Mouse (Mus musculus): Measurements from ENCODE around the gene Sytl1. TPM values are rescaled to one million over a fixed set of nuclear protein-coding genes. Genes with fewer than 3 reads are reported as not detected.
A peak's percentile ranks its signal among the peaks of the same experiment; 100 is the strongest.

Sytl1 gene
- total RNA-seq, 2 experiments from 2014 or later, result 0.58 to 0.59 TPM

DNA sequence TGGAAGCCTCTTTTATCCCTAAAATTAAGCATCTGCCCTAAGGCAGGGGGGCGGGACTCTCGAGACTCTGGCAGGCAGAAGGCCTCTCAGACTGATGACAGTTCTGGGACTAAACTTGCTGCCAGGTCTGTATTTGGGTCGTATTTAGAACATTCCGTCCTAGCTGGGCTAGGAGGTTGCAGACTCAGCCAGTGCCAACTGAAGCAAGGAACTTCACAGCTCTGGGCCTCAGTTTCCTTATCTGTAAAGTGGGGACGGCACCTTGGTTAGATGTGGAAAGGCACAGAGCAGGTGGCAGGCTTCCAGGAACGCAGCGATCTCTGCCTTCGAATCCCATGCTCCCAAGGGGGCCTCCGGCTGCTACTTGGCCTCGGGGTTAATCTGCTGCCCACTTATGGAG, 36.8 kb downstream of the Sytl1 start:
- intact Hi-C loops (cut with DNase I), result no loop called here
- no peak for DNase-seq (ENCODE audit: extremely low spot score in 1 of 2, low spot score in 2 of 2)

GRCm38 (mm10) chr4:133223875-133224274, 39.0 kb downstream of the Sytl1 start:
- intact Hi-C loops (cut with DNase I), result no loop called here
- no peak for DNase-seq (ENCODE audit: extremely low spot score in 1 of 2, low spot score in 2 of 2)

DNA sequence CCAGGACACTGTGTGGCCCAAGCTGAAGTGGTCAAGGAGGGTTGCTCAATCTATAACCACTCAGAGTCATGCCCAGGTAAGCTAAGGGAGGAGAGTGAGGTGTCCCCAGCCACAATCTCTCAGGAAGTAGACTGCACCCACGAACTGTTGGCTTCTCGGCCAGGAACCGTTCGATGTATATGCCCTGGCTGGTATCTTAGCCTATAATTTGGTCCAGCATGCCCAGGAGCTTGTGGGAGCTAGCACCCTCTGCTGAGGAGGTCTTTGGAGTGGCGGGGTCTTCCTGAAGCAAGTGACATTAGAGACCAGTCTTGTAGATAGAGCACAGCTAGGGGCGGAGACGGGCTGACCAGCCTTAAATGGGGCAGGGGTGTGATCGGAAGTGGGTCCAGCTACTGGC, 41.2 kb downstream of the Sytl1 start:
- DNase-seq (ENCODE audit: extremely low spot score in 1 of 2, low spot score in 2 of 2), result no peak
- intact Hi-C loops (cut with DNase I), result no loop called here

GRCm38 (mm10) chr4:133220656-133221055, 42.3 kb downstream of the Sytl1 start:
- no peak for DNase-seq (ENCODE audit: extremely low spot score in 1 of 2, low spot score in 2 of 2)
- intact Hi-C loops (cut with DNase I), result no loop called here

- intact Hi-C loops (cut with DNase I), result loop anchor here (10.0 kb wide), 1 partner anchor 274 kb away; no protein-coding TSS in a partner anchor
- no peak for DNase-seq (ENCODE audit: extremely low spot score in 1 of 2, low spot score in 2 of 2)
Observed at GRCm38 (mm10) chr4:133218745-133219144, 44.2 kb downstream of the Sytl1 start.

DNA sequence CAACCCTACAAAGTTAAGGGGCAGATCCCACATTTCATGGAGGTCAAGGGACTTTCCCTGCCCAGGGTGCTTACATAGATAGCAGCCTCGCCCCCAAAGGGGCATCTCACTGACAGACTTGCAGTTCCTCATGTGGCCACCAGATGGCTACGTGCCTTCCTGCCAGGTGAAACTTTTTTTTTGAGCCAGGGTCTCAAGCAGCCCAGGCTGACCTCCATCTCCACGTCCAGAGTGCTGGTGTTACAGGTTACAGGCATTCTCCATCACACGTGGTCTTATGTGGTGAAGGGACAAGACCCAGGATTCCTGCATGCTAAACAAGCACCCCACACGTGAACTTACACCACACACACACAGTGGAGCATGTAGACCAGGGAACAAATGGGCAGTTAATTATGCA, 45.3 kb downstream of the Sytl1 start:
- intact Hi-C loops (cut with DNase I), result loop anchor here (10.0 kb wide), 1 partner anchor 273 kb away; no protein-coding TSS in a partner anchor
- peak in 1 of 2 experiments; percentile 67 for DNase-seq (ENCODE audit: extremely low spot score in 1 of 2, low spot score in 2 of 2)

DNA sequence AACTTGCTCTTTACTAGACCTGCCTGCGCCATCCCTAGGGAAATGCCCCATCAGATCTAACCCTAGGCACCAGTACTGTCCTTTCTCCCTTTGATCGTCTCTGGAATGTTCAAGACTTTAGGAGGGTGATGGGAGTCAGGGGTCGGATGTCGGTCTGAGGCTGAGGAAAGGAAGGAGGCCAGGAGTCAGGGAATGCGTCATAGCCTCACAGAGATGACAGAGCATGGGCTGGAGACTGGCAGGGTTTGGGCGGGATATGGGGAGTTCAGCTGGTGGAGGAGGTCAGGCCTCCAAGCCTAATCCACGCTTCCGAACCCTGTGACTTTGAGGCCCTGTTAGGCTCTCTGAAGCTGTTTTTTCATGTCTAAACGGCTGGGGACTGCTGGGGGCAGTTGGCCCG, 49.3 kb downstream of the Sytl1 start:
- intact Hi-C loops (cut with DNase I), result loop anchor here (5.0 to 10.0 kb wide), 3 partner anchors 84 to 269 kb away; partner anchors contain the start of gene Ahdc1
- DNase-seq (ENCODE audit: extremely low spot score in 1 of 2, low spot score in 2 of 2), result no peak

DNA sequence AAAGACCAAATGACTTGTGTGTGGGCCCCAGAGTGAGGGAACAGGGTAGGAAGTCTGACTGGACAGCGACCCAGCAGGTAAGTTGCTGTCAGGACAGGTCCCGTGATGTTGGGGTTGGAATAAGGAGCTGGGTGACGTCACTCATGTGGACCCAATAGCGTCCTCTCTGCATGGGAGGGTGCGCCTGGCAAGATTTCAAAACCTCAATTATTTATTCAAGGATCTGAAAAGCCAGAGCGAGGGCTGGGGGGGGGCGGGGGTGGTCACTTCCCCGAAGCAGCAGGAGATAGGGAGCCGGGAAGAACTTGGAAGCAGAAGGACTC, 49.7 kb downstream of the Sytl1 start:
- DNase-seq (ENCODE audit: extremely low spot score in 1 of 2, low spot score in 2 of 2), result no peak
- intact Hi-C loops (cut with DNase I), result loop anchor here (5.0 to 10.0 kb wide), 3 partner anchors 84 to 268 kb away; partner anchors contain the start of gene Ahdc1

DNA sequence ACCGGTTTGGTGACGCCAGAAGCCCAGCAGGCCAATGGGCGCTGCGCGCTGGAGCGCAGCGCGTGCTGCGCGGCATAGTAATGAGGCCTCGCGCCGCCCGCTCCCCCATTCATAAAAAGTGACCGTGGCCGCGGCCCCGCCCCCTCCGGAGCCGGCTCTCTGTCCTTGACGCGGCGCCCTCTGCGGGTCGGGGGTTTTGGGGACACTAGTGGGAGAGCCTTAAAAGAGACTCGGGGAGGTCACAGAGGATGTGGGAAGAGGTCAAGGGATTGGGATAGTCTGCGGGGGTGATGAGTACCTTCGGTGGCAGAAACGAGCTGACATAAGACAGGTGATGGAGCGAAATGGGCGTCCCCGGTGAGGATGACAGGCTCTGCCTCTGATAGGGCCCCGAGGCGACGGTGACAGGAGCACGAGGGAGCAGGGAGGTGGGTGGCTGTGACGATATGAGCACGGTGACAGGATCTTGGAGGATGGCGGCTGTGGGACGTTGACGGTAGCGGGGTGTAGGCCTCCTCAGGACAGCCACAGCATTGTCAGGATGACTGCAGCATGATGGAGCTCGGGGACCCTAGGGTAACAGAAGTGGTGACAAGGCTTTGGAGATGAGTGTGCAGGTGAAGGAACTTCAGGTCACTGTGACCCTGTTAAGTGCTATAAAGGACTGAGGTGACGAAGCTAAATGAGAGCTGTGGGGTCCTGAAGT, 50.2 kb downstream of the Sytl1 start:
- peak; percentile 55 to 89 for DNase-seq (ENCODE audit: extremely low spot score in 1 of 2, low spot score in 2 of 2)
- intact Hi-C loops (cut with DNase I), result loop anchor here (5.0 to 10.0 kb wide), 3 partner anchors 85 to 268 kb away; partner anchors contain the start of gene Ahdc1

DNA sequence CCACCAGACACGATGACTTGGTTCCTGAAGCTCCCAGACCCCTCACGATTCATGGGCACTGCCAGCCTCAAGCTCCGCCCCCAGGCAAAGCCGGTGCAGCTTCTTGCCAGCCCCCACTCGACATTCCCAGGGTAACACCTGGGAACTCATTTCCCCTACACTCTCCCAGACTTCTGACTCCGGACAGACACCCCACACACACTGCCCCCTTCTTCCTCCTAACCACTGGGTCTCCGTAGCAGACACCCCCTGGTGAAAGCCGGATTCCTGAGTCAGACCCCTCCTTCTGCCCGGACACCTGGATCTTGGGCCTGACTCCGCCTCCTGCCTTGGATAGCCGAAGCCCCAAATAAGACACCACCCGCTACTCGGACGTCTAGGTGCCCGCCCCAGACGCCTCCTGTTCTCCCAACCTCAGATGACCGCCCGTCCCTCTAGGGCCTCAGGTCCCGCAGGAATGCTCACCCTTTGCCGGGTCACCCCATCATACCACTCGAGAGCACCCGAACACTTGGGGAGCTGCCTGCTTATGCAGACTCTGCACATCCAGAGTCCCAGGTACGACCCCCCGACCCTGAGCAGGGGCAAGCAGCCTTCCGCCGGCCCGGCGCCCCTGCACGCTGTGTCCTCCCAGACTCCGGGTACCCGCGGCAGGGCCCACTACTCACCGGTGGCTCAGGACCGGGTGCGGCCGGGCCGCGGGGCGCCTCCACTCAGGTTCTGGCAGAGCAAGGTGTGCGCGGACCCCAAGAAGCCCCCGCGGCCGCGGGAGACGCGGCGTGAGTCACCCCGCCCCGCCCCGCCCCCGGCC, 51.0 kb downstream of the Sytl1 start, which contains the start of the genes Cd164l2 and Gpr3:
Gene Cd164l2, plus strand, starts transcription at position 381 of the 811 bp plus-strand sequence.
Gene Gpr3, minus strand, starts transcription at position 786 of the 811 bp plus-strand sequence.
- DNase-seq (ENCODE audit: extremely low spot score in 1 of 2, low spot score in 2 of 2), result no peak

GRCm38 (mm10) chr4:133210788-133211390, 52.0 kb downstream of the Sytl1 start:
- intact Hi-C loops (cut with DNase I), result loop anchor here (5.0 to 10.0 kb wide), 3 partner anchors 86 to 266 kb away; partner anchors contain the start of gene Ahdc1
- no peak for DNase-seq (ENCODE audit: extremely low spot score in 1 of 2, low spot score in 2 of 2)

More for the DNA sequence above, 51.0 kb downstream of the Sytl1 start, which contains the start of the genes Cd164l2 and Gpr3:
- intact Hi-C loops (cut with DNase I), result loop anchor here (5.0 to 10.0 kb wide), 3 partner anchors 85 to 267 kb away; partner anchors contain the start of gene Ahdc1

- intact Hi-C loops (cut with DNase I), result loop anchor here (5.0 to 10.0 kb wide), 3 partner anchors 87 to 265 kb away; partner anchors contain the start of gene Ahdc1
- DNase-seq (ENCODE audit: extremely low spot score in 1 of 2, low spot score in 2 of 2), result no peak
Observed at GRCm38 (mm10) chr4:133210023-133210787, 52.7 kb downstream of the Sytl1 start.

DNA sequence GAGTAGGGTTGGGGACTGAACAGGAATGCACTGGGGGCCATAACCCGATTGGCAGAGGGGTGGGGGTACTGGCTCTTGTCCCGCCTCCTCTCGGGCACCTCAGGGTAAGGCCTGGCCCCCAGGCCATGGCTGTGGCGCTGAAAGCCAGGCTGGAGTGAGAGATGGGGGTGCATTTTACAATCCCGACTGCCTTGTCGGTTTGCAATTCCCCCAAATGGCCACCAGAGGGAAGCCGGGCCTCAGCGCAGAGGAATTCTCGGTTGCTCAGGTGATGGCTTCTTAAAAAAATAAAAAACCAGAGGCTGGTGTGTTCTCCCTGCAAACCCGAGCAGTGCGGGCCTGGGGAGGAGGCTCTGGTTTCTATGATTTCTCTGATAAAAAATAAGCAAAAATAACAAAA, 53.5 kb downstream of the Sytl1 start:
- intact Hi-C loops (cut with DNase I), result no loop called here
- no peak for DNase-seq (ENCODE audit: extremely low spot score in 1 of 2, low spot score in 2 of 2)

GRCm38 (mm10) chr4:133204379-133204778, 58.5 kb downstream of the Sytl1 start:
- DNase-seq (ENCODE audit: extremely low spot score in 1 of 2, low spot score in 2 of 2), result no peak
- intact Hi-C loops (cut with DNase I), result no loop called here

DNA sequence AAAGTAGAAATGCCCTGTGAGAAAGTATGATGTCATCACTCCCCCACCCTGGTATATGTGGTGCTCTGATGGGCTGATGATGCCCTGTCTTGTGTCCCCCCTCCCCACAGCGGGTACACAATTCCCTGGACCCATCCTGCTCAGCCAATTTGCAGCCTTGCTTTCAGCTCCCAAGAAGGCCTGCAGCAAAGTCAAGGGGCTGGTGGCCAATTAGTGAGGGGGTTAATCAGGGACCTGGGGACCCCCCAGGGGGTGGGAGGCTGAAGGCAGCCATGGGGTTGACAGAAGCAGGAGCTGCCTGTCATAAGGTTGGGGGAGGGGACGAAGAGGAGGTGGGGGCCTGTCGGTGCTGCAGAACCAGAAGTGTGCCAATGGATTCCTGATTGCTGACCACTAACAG, 59.3 kb downstream of the Sytl1 start:
- DNase-seq (ENCODE audit: extremely low spot score in 1 of 2, low spot score in 2 of 2), result no peak
- intact Hi-C loops (cut with DNase I), result no loop called here

Measured in left cerebral cortex, postnatal 10 days (tissue).